Mouse (Mus musculus) embryonic facial prominence, embryonic 12.5 days (tissue): ENCODE results near the gene Fosb. TPM values are rescaled to one million over a fixed set of nuclear protein-coding genes. Genes with fewer than 3 reads are reported as not detected.

Experiments used
- ATAC-seq: fragments of 200-750 bp; cut with Nextera tagmentation; 2 replicates; pipeline ENCODE4 v1.8.0; 2017; ENCODE audit not compliant: insufficient number of reproducible peaks, insufficient read depth, low FRiP score, low TSS enrichment
- H3K27ac ChIP-seq: fragments of 300-500 bp; sonication (generic); 2 replicates; pipeline ENCODE4 v1.5.1; 2016; ENCODE audit warnings: mild to moderate bottlenecking
- H3K27me3 ChIP-seq: fragments of 300-500 bp; sonication (generic); 2 replicates; pipeline ENCODE4 v1.6.1; 2016; ENCODE audit warnings: mild to moderate bottlenecking, moderate library complexity
- H3K36me3 ChIP-seq: fragments of 300-500 bp; sonication (generic); 2 replicates; pipeline ENCODE4 v1.6.1; 2016; ENCODE audit warnings: mild to moderate bottlenecking
- H3K4me1 ChIP-seq: fragments of 300-500 bp; sonication (generic); 2 replicates; pipeline ENCODE4 v1.6.1; 2016
- H3K4me2 ChIP-seq: fragments of 300-500 bp; sonication (generic); replicated peaks from 2 replicates; pipeline ENCODE4 v1.6.1; 2016; ENCODE audit warnings: mild to moderate bottlenecking, moderate library complexity
- H3K4me3 ChIP-seq: fragments of 300-500 bp; sonication (generic); 2 replicates; pipeline ENCODE4 v1.5.1; 2016; ENCODE audit warnings: mild to moderate bottlenecking
- H3K9ac ChIP-seq: fragments of 300-500 bp; sonication (generic); 2 replicates; pipeline ENCODE4 v1.6.1; 2016; ENCODE audit warnings: mild to moderate bottlenecking, moderate library complexity
- H3K9me3 ChIP-seq: fragments of 300-500 bp; sonication (generic); 2 replicates; pipeline ENCODE4 v1.6.1; 2016; ENCODE audit warnings: mild to moderate bottlenecking, moderate library complexity
- WGBS: fragments of 180-500 bp; shearing (Covaris S2); methylation state at CpG from one replicate; pipeline ENCODE4 v1.1.7; 2016; 5-methylcytosine and 5-hydroxymethylcytosine counted together
- polyA plus RNA-seq: library from polyadenylated mRNA; unstranded; fragments of >200 nt; fragmentation: Nextera tagmentation; extraction: Ambion mirVana; gene quantifications from 2 replicates; pipeline ENCODE4 v1.2.1, GENCODE M21; 2016

The Fosb gene
- polyA plus RNA-seq, 1 experiment from 2014 or later, result 0.05 TPM

DNA sequence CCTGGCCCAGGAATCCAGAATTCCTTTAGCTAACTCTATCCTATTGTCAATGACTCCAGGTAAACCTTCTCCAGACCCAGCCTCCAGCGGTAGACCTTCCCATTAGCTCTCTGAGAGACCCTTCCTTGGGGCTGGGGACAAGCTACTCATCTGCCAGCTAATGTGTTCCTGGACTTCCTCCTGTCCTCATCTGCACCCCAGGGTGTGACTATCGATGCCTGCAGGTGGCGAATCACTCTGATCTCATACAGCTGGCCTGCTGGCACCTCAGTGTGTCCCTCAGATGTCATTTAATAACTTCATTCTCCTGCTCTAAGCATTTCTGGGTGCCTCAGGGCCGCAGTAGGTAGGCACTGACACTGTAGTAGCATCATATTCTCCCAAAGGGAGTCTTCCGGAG, 17.9 kb upstream of the Fosb start:
- WGBS, result 74% methylated on average over 5 of the region's 5 CpGs
- H3K27ac ChIP-seq, result no peak overlapping the region
- H3K4me1 ChIP-seq, result peaks cover 16% of the 10 kb centered on the region
- no peaks in the 10 kb centered on the region for H3K9me3 ChIP-seq
- 0 out of 2 replicates have a peak overlapping the region, but pooled peaks have one; percentile 32 for H3K9ac ChIP-seq
- peak overlapping the region; percentile 54; the same call in 1 of the 2 replicates for H3K4me2 ChIP-seq
- no peak overlapping the region for H3K4me3 ChIP-seq
- H3K27me3 ChIP-seq, result 0 out of 2 replicates have a peak, but pooled peaks cover 5% of the 10 kb centered on the region
- no peak for ATAC-seq
- H3K36me3 ChIP-seq, result no peaks in the 10 kb centered on the region

GRCm38 (mm10) chr7:19327128-19327527, 17.3 kb upstream of the Fosb start:
- H3K27me3 ChIP-seq, result 0 out of 2 replicates have a peak, but pooled peaks cover 10% of the 10 kb centered on the region
- no peak for ATAC-seq
- H3K4me1 ChIP-seq, result peaks cover 16% of the 10 kb centered on the region
- H3K4me2 ChIP-seq, result peak overlapping the region; percentile 54
- H3K9ac ChIP-seq, result 0 out of 2 replicates have a peak overlapping the region, but pooled peaks have one; percentile 32
- no peaks in the 10 kb centered on the region for H3K36me3 ChIP-seq
- H3K27ac ChIP-seq, result no peak overlapping the region
- peak overlapping the region; percentile 33 for H3K4me3 ChIP-seq
- WGBS, result under 1% methylated on average over 22 of the region's 22 CpGs
- H3K9me3 ChIP-seq, result no peaks in the 10 kb centered on the region

DNA sequence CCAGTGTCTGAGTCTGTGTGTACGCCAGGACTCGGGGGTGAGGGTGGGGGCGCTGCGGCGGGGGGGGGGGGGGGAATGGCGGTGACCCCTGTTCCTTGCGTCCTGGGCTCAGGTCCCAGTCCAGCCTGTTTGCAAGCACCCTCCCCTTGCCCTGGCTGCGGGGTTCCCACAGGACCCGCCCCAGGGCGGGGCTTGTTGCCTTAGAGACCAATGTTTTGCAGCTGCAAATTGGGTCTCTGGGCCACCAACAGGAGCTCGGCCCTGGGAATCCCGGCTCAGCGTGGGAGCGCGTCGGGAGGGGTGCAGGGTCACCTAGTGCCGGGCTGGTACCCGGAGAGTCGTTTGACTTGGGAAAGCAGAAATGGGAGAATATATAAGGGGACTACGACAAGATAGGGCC, 16.5 kb upstream of the Fosb start:
- peak overlapping the region; percentile 33 for H3K4me3 ChIP-seq
- H3K4me2 ChIP-seq, result peak overlapping the region; percentile 54
- no peak overlapping the region for H3K27ac ChIP-seq
- H3K27me3 ChIP-seq, result peaks cover 14% of the 10 kb centered on the region; the same call in 1 of the 2 replicates
- no peaks in the 10 kb centered on the region for H3K36me3 ChIP-seq
- peak; percentile 54; the same call in 1 of the 2 replicates for ATAC-seq
- WGBS, result 2% methylated on average over 20 of the region's 20 CpGs
- H3K9me3 ChIP-seq, result no peaks in the 10 kb centered on the region
- peaks cover 16% of the 10 kb centered on the region for H3K4me1 ChIP-seq
- no peak overlapping the region for H3K9ac ChIP-seq

DNA sequence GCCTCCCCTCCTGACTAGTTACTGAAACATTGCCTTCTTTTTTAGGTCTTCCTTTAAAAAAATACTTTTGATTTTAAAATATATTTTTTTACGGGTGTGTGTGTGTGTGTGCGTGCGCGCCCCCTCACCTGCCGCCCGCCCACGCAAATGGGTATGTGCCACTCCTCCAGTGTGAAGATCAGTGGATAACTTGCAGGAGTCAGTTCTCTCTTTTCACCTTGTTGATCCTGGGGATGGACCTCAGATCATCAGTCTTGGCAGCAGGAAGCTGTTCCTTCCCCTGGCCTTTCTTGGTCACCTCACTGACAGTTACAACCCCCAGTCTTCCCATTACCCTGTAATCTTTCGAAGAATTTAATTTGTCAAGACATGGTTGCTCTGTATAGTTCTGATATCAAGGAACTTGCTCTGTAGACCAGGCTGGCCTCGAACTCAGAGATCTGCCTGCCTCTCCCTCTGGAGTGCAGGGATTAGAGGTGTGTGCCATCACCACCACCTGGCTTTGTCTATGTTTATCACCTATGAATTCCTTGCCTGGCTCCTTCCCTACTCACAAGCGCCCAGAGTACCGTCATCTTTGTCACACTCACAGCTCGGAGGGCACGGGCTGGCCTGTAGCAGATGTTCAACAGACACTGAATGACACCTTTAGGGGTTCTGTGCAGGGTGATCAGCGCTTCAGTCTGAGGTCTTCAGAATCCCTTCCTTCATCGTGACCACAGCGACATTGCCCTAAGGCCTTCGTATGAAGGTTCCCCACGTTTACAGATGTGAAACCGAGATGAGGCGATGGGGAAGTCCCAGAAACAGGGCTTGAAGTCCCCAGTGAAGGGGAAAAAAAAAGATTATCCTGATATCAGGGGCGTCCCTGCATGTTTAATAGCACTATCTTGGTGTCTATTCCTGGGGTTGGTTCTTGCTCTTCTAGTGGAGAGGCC, 15.7 kb upstream of the Fosb start:
- Histone ChIP-seq H3K9ac (no peak overlapping the region), H3K4me2 (peak overlapping the region; percentile 54; the same call in 1 of the 2 replicates)
- WGBS, result 70% methylated on average over 21 of the region's 21 CpGs

DNA sequence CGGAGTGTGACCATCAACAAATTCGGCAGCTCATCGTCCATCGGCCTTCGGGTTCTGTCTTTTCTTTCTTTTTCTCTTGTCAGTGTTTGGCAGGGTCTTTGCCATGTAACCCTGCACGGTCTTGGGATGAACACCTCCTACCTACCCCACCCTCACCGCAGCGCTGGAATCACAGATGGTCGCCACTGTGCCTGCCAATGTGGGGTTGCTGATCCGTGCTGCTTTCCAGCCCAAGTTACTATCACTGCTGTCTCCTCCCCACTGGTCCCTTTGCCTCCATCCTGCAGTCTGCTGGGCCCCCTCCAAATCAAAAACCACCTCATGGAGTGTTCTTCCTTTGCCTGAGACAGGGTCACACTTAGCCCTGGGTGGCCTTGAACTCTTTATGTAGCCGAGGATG, 14.4 kb upstream of the Fosb start:
- no peaks in the 10 kb centered on the region for H3K9me3 ChIP-seq
- WGBS, result 86% methylated on average over 11 of the region's 11 CpGs
- H3K4me3 ChIP-seq, result no peak overlapping the region
- peaks cover 16% of the 10 kb centered on the region; the same call in 1 of the 2 replicates for H3K27me3 ChIP-seq
- peaks cover 23% of the 10 kb centered on the region for H3K4me1 ChIP-seq
- no peak overlapping the region for H3K9ac ChIP-seq
- H3K27ac ChIP-seq, result no peak overlapping the region
- no peak for ATAC-seq
- no peak overlapping the region for H3K4me2 ChIP-seq
- no peaks in the 10 kb centered on the region for H3K36me3 ChIP-seq

More for the DNA sequence above, 15.7 kb upstream of the Fosb start:
- Histone ChIP-seq H3K9me3 (no peaks in the 10 kb centered on the region), H3K4me1 (peaks cover 20% of the 10 kb centered on the region), H3K27ac (no peak overlapping the region), H3K36me3 (no peaks in the 10 kb centered on the region), H3K27me3 (peaks cover 14% of the 10 kb centered on the region; the same call in 1 of the 2 replicates), H3K4me3 (no peak overlapping the region)
- ATAC-seq, result no peak

DNA sequence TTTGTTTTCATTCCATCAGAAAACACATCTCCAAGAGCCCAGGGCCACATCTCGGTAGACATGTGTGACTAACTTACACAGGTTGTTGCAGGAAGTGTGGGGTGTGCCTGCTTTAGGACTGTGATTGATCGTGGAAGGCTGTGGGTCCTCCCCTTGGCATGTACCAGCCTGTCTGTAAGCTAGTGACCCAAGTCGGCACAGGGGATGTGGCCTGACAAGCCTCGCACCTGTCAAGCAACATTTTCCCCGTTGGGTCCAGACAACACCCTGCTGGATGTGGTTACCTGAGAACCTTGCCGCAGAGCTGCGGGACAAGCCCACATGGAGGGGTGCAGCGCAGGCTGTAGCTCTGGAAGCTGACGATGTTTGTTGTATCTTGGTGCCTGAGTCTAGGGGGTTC, 12.6 kb upstream of the Fosb start:
- Histone ChIP-seq H3K27me3 (peaks cover 31% of the 10 kb centered on the region), H3K9ac (no peak overlapping the region), H3K4me1 (peaks cover 21% of the 10 kb centered on the region), H3K36me3 (no peaks in the 10 kb centered on the region), H3K4me3 (no peak overlapping the region), H3K9me3 (no peaks in the 10 kb centered on the region), H3K4me2 (no peak overlapping the region), H3K27ac (no peak overlapping the region)
- ATAC-seq, result no peak
- WGBS, result 37% methylated on average over 9 of the region's 9 CpGs

DNA sequence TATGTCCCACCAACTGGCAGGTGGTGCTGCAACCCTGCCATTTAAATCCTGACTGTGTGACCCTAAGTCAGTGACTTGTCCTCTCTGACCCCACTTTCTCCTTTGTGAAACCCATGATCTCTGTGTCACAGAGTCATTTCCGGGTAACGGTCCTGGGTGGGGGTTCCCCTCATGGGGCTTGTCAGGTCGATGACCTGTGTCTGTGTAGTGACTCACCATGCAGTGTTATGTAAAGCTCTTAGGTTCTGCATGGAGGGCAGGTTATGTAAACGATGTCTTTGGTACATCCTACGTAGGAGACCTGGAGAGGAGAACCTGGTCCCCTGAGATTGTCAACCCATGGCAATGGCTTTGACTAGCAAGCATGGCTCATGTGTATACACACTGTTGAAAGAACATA, 11.6 kb upstream of the Fosb start:
- H3K27ac ChIP-seq, result no peak overlapping the region
- no peaks in the 10 kb centered on the region for H3K36me3 ChIP-seq
- ATAC-seq, result no peak
- no peaks in the 10 kb centered on the region for H3K9me3 ChIP-seq
- H3K9ac ChIP-seq, result no peak overlapping the region
- H3K4me1 ChIP-seq, result peaks cover 11% of the 10 kb centered on the region
- H3K4me2 ChIP-seq, result no peak overlapping the region
- no peak overlapping the region for H3K4me3 ChIP-seq
- WGBS, result 61% methylated on average over 5 of the region's 5 CpGs
- H3K27me3 ChIP-seq, result peaks cover 39% of the 10 kb centered on the region

- Histone ChIP-seq H3K9ac (no peak overlapping the region), H3K4me3 (no peak overlapping the region), H3K27ac (no peak overlapping the region), H3K9me3 (no peaks in the 10 kb centered on the region), H3K36me3 (no peaks in the 10 kb centered on the region), H3K4me2 (peak overlapping the region; percentile 83), H3K27me3 (peaks cover 47% of the 10 kb centered on the region), H3K4me1 (peaks cover 7% of the 10 kb centered on the region; the same call in 1 of the 2 replicates)
- ATAC-seq, result no peak
- 41% methylated on average over 7 of the region's 7 CpGs for WGBS
Measured at GRCm38 (mm10) chr7:19320637-19321036, 10.8 kb upstream of the Fosb start.

GRCm38 (mm10) chr7:19319906-19320305, 10.1 kb upstream of the Fosb start:
- peak overlapping the region; percentile 28; the same call in 1 of the 2 replicates for H3K9ac ChIP-seq
- H3K27me3 ChIP-seq, result peaks cover 47% of the 10 kb centered on the region
- H3K4me1 ChIP-seq, result peaks cover 7% of the 10 kb centered on the region; the same call in 1 of the 2 replicates
- H3K27ac ChIP-seq, result no peak overlapping the region
- ATAC-seq, result peak; percentile 87
- H3K36me3 ChIP-seq, result no peaks in the 10 kb centered on the region
- peak overlapping the region; percentile 47 for H3K4me3 ChIP-seq
- under 1% methylated on average over 41 of the region's 41 CpGs for WGBS
- H3K4me2 ChIP-seq, result peak overlapping the region; percentile 83
- no peaks in the 10 kb centered on the region for H3K9me3 ChIP-seq

DNA sequence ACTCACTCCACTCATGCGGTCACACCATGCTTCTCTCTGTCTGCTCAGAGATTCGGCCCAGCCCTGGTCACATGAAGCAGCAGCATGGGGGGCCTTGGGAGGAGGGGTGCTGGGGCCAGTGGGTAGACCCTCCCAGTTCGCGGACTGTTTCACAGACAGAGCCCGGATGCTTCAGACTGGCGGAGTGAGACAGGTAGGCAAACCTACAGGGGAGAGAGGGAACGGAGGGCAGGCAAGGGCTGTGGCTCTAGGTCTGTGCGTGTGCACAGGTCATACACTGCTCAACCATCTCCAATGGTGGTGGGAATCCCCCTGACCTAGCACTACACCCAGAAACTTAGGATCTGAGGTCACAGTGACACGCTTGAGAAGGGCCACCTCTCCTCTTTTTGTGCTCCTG, 9.6 kb upstream of the Fosb start:
- Histone ChIP-seq H3K27ac (no peak overlapping the region), H3K27me3 (peaks cover 49% of the 10 kb centered on the region), H3K36me3 (no peaks in the 10 kb centered on the region), H3K4me2 (peak overlapping the region; percentile 83), H3K4me3 (peak overlapping the region; percentile 47), H3K9ac (peak overlapping the region; percentile 28; the same call in 1 of the 2 replicates), H3K4me1 (peaks cover 7% of the 10 kb centered on the region; the same call in 1 of the 2 replicates), H3K9me3 (no peaks in the 10 kb centered on the region)
- 19% methylated on average over 9 of the region's 9 CpGs for WGBS
- ATAC-seq, result peak; percentile 58

GRCm38 (mm10) chr7:19318676-19319075, 8.8 kb upstream of the Fosb start:
- Histone ChIP-seq H3K9ac (no peak overlapping the region), H3K9me3 (no peaks in the 10 kb centered on the region), H3K27ac (no peak overlapping the region), H3K36me3 (no peaks in the 10 kb centered on the region), H3K4me3 (no peak overlapping the region), H3K27me3 (peaks cover 48% of the 10 kb centered on the region), H3K4me2 (no peak overlapping the region), H3K4me1 (peaks cover 7% of the 10 kb centered on the region; the same call in 1 of the 2 replicates)
- ATAC-seq, result no peak
- 80% methylated on average over 7 of the region's 7 CpGs for WGBS

GRCm38 (mm10) chr7:19318201-19318600, 8.3 kb upstream of the Fosb start:
- ATAC-seq, result no peak
- 62% methylated on average over 2 of the region's 2 CpGs for WGBS
- peaks cover 52% of the 10 kb centered on the region for H3K27me3 ChIP-seq
- no peaks in the 10 kb centered on the region for H3K36me3 ChIP-seq
- no peak overlapping the region for H3K27ac ChIP-seq
- H3K4me1 ChIP-seq, result peaks cover 7% of the 10 kb centered on the region; the same call in 1 of the 2 replicates
- H3K9me3 ChIP-seq, result no peaks in the 10 kb centered on the region
- no peak overlapping the region for H3K4me3 ChIP-seq
- no peak overlapping the region for H3K4me2 ChIP-seq
- no peak overlapping the region for H3K9ac ChIP-seq
